Mouse (Mus musculus): Measurements from ENCODE around the gene Sntb2. TPM values are rescaled to one million over a fixed set of nuclear protein-coding genes. Genes with fewer than 3 reads are reported as not detected.

Sntb2 gene
- polyA plus RNA-seq, 1 experiment from 2014 or later, result 4.8 TPM

GRCm38 (mm10) chr8:106937081-106937800 lies 1.7 kb downstream of the Sntb2 start:
- peaks cover 32% of the 10 kb centered on the region for H3K27me3 ChIP-seq (replicated peaks; ENCODE audit: control insufficient read depth, insufficient read depth, low read length)
- ATAC-seq, result no peak

DNA sequence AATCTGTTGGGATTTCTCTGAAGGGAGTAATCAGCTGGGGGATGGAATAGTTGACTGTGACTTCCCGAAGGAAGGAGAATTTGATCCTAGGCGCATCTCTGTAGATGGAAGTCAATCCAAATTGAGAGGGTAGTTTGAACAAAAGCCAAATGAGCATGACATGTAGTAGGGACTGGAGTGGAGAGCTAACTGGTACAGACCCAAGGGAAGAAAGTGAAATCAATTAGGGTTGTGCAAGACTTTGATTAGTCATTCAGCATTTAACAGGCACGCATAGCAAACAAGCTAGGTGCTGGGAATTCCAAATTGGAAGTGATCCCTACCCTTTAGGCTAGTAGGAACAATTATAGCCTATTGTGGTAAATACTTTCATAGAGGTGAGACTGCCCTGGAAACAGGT lies 6.3 kb downstream of the Sntb2 start:
- 86% methylated on average over 3 of the region's 3 CpGs for WGBS
- H3K4me3 ChIP-seq (replicated peaks; ENCODE audit: low read length), result no peak overlapping the region
- no peak overlapping the region for H3K27ac ChIP-seq (ENCODE audit: low read length)
- ATAC-seq, result no peak
- H3K4me2 ChIP-seq (ENCODE audit: low read length), result no peak overlapping the region
- H3K4me1 ChIP-seq (replicated peaks; ENCODE audit: control insufficient read depth, insufficient read depth, low read length), result peaks cover 14% of the 10 kb centered on the region
- H3K27me3 ChIP-seq (replicated peaks; ENCODE audit: control insufficient read depth, insufficient read depth, low read length), result peaks cover 16% of the 10 kb centered on the region
- H3K9ac ChIP-seq (replicated peaks; ENCODE audit: low read depth, low read length), result no peak overlapping the region
- no peaks in the 10 kb centered on the region for H3K9me3 ChIP-seq (ENCODE audit: control insufficient read depth, low read length)
- H3K36me3 ChIP-seq (ENCODE audit: control insufficient read depth, insufficient read depth), result no peaks in the 10 kb centered on the region

More at GRCm38 (mm10) chr8:106937081-106937800, 1.7 kb downstream of the Sntb2 start:
- H3K9me3 ChIP-seq (ENCODE audit: control insufficient read depth, low read length), result no peaks in the 10 kb centered on the region
- no peaks in the 10 kb centered on the region for H3K36me3 ChIP-seq (ENCODE audit: control insufficient read depth, insufficient read depth)
- peak overlapping the region; percentile 90 for H3K4me2 ChIP-seq (ENCODE audit: low read length)
- H3K4me1 ChIP-seq (replicated peaks; ENCODE audit: control insufficient read depth, insufficient read depth, low read length), result peaks cover 16% of the 10 kb centered on the region
- H3K27ac ChIP-seq (ENCODE audit: low read length), result no peak overlapping the region
- H3K9ac ChIP-seq (replicated peaks; ENCODE audit: low read depth, low read length), result peak overlapping the region; percentile 84; the same call in 1 of the 2 replicates
- H3K4me3 ChIP-seq (replicated peaks; ENCODE audit: low read length), result peak overlapping the region; percentile 73
- WGBS, result 39% methylated on average over 14 of the region's 14 CpGs

GRCm38 (mm10) chr8:106943874-106944418 lies 8.4 kb downstream of the Sntb2 start:
- no peaks in the 10 kb centered on the region for H3K36me3 ChIP-seq (ENCODE audit: control insufficient read depth, insufficient read depth)
- H3K4me1 ChIP-seq (replicated peaks; ENCODE audit: control insufficient read depth, insufficient read depth, low read length), result peaks cover 4% of the 10 kb centered on the region; the same call in 1 of the 2 replicates
- no peaks in the 10 kb centered on the region for H3K9me3 ChIP-seq (ENCODE audit: control insufficient read depth, low read length)
- ATAC-seq, result no peak
- no peak overlapping the region for H3K9ac ChIP-seq (replicated peaks; ENCODE audit: low read depth, low read length)
- H3K27me3 ChIP-seq (replicated peaks; ENCODE audit: control insufficient read depth, insufficient read depth, low read length), result peaks cover 3% of the 10 kb centered on the region; the same call in 1 of the 2 replicates
- H3K4me3 ChIP-seq (replicated peaks; ENCODE audit: low read length), result no peak overlapping the region
- 90% methylated on average over 3 of the region's 3 CpGs for WGBS
- H3K27ac ChIP-seq (ENCODE audit: low read length), result no peak overlapping the region
- no peak overlapping the region for H3K4me2 ChIP-seq (ENCODE audit: low read length)

DNA sequence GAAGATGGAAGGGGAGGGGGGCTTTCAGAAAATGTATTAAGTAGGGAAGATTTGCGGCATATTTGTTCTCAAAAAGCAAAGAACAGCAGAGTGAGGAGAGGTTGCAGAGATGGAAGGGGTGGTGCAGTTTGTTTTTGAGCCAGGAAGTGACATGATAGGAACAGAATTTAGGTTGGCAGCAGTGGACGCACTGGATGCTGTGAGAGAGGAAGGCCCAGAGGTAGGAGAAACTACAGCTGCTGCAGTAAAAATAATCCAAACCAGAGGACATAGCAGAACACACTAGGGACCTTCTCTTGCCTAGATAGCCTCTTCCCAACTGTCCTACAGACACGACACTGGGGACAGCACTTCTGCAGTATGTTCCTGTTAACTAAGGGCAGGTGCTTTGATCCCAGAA lies 9.2 kb downstream of the Sntb2 start:
- 50% methylated on average over 3 of the region's 3 CpGs for WGBS
- H3K27ac ChIP-seq (ENCODE audit: low read length), result 0 out of 2 replicates have a peak overlapping the region, but pooled peaks have one; percentile 24
- ATAC-seq, result no peak
- H3K4me2 ChIP-seq (ENCODE audit: low read length), result no peak overlapping the region
- H3K4me1 ChIP-seq (replicated peaks; ENCODE audit: control insufficient read depth, insufficient read depth, low read length), result peaks cover 4% of the 10 kb centered on the region; the same call in 1 of the 2 replicates
- H3K9ac ChIP-seq (replicated peaks; ENCODE audit: low read depth, low read length), result no peak overlapping the region
- peaks cover 3% of the 10 kb centered on the region; the same call in 1 of the 2 replicates for H3K27me3 ChIP-seq (replicated peaks; ENCODE audit: control insufficient read depth, insufficient read depth, low read length)
- no peaks in the 10 kb centered on the region for H3K36me3 ChIP-seq (ENCODE audit: control insufficient read depth, insufficient read depth)
- H3K4me3 ChIP-seq (replicated peaks; ENCODE audit: low read length), result no peak overlapping the region
- no peaks in the 10 kb centered on the region for H3K9me3 ChIP-seq (ENCODE audit: control insufficient read depth, low read length)

- 89% methylated on average over 3 of the region's 3 CpGs for WGBS
- no peak overlapping the region for H3K9ac ChIP-seq (replicated peaks; ENCODE audit: low read depth, low read length)
- H3K27ac ChIP-seq (ENCODE audit: low read length), result no peak overlapping the region
- no peak overlapping the region for H3K4me3 ChIP-seq (replicated peaks; ENCODE audit: low read length)
- 0 out of 2 replicates have a peak, but pooled peaks cover 2% of the 10 kb centered on the region for H3K27me3 ChIP-seq (replicated peaks; ENCODE audit: control insufficient read depth, insufficient read depth, low read length)
- peaks cover 4% of the 10 kb centered on the region; the same call in 1 of the 2 replicates for H3K4me1 ChIP-seq (replicated peaks; ENCODE audit: control insufficient read depth, insufficient read depth, low read length)
- no peak overlapping the region for H3K4me2 ChIP-seq (ENCODE audit: low read length)
- no peak for ATAC-seq
- H3K9me3 ChIP-seq (ENCODE audit: control insufficient read depth, low read length), result no peaks in the 10 kb centered on the region
- no peaks in the 10 kb centered on the region for H3K36me3 ChIP-seq (ENCODE audit: control insufficient read depth, insufficient read depth)
Observed at GRCm38 (mm10) chr8:106948678-106949243, 13.2 kb downstream of the Sntb2 start.

DNA sequence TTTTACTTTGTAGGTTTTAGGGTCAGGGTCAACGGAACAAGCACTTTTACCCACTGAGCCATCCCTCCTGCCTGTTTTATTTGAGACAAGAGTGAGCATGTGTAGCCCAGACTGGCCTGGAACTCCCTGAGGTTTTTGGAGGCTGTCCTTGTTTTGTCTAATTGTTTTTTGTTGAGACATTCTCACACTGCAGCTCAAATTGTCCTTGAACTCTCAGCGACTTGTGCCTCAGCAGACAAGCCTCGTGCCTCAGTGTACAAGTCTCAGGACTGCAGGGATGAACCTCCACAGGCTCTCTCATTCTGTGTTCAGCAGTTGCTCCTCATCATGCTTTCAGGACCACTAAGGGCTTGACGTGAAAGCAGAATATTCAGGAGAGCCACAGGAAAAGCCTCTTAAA lies 16.2 kb downstream of the Sntb2 start:
- H3K4me3 ChIP-seq (replicated peaks; ENCODE audit: low read length), result no peak overlapping the region
- H3K27ac ChIP-seq (ENCODE audit: low read length), result no peak overlapping the region
- no peak overlapping the region for H3K4me2 ChIP-seq (ENCODE audit: low read length)
- H3K9ac ChIP-seq (replicated peaks; ENCODE audit: low read depth, low read length), result no peak overlapping the region
- no peaks in the 10 kb centered on the region for H3K36me3 ChIP-seq (ENCODE audit: control insufficient read depth, insufficient read depth)
- no peaks in the 10 kb centered on the region for H3K9me3 ChIP-seq (ENCODE audit: control insufficient read depth, low read length)
- H3K4me1 ChIP-seq (replicated peaks; ENCODE audit: control insufficient read depth, insufficient read depth, low read length), result no peaks in the 10 kb centered on the region
- 59% methylated on average over 4 of the region's 4 CpGs for WGBS
- H3K27me3 ChIP-seq (replicated peaks; ENCODE audit: control insufficient read depth, insufficient read depth, low read length), result 0 out of 2 replicates have a peak, but pooled peaks cover 2% of the 10 kb centered on the region
- ATAC-seq, result no peak

DNA sequence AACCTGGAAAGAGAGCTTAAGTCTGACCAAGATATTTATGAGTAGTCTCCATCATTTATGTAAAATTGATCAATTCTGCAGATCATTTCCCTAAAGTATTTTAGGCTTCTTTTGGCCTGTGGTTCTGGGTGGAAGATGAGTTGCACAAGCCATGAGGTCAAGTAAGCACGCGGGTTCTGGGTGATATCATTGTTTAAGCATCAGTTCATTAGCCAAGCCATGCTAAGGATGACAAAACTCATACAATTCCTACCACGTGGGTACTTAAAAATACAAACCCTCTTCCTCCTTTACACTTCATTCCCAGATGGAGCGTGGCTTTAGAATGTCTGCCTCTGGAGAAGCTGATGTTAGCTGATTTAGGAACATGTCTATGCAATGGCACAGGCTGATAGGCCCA lies 18.0 kb downstream of the Sntb2 start:
- Histone ChIP-seq H3K36me3 (ENCODE audit: control insufficient read depth, insufficient read depth) (no peaks in the 10 kb centered on the region), H3K27me3 (replicated peaks; ENCODE audit: control insufficient read depth, insufficient read depth, low read length) (0 out of 2 replicates have a peak, but pooled peaks cover 2% of the 10 kb centered on the region), H3K9ac (replicated peaks; ENCODE audit: low read depth, low read length) (no peak overlapping the region), H3K4me1 (replicated peaks; ENCODE audit: control insufficient read depth, insufficient read depth, low read length) (no peaks in the 10 kb centered on the region), H3K9me3 (ENCODE audit: control insufficient read depth, low read length) (no peaks in the 10 kb centered on the region), H3K4me2 (ENCODE audit: low read length) (no peak overlapping the region), H3K27ac (ENCODE audit: low read length) (no peak overlapping the region), H3K4me3 (replicated peaks; ENCODE audit: low read length) (no peak overlapping the region)
- 78% methylated on average over 4 of the region's 4 CpGs for WGBS
- ATAC-seq, result no peak

DNA sequence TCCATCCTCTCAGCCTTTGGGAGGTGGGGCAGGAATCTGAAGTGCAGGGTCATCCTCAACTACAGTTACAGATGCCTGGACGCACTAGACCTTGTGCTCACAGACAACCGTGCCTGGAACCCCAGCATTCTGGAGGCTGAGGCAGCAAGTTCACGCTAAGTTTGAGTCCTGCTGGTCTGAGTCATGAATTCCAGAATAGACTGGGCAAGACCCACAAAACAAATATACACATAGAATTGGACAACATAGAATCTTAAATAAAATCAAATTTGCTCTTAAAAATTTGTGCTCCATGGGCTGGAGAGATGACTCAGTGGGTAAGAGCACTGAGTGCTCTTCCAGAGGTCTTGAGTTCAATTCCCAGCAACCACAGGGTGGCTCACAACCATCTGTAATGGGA lies 21.5 kb downstream of the Sntb2 start:
- H3K9ac ChIP-seq (replicated peaks; ENCODE audit: low read depth, low read length), result no peak overlapping the region
- H3K9me3 ChIP-seq (ENCODE audit: control insufficient read depth, low read length), result no peaks in the 10 kb centered on the region
- no peak for ATAC-seq
- 94% methylated on average over 3 of the region's 3 CpGs for WGBS
- H3K4me3 ChIP-seq (replicated peaks; ENCODE audit: low read length), result no peak overlapping the region
- no peak overlapping the region for H3K27ac ChIP-seq (ENCODE audit: low read length)
- H3K27me3 ChIP-seq (replicated peaks; ENCODE audit: control insufficient read depth, insufficient read depth, low read length), result 0 out of 2 replicates have a peak, but pooled peaks cover 2% of the 10 kb centered on the region
- H3K4me1 ChIP-seq (replicated peaks; ENCODE audit: control insufficient read depth, insufficient read depth, low read length), result no peaks in the 10 kb centered on the region
- H3K4me2 ChIP-seq (ENCODE audit: low read length), result no peak overlapping the region
- H3K36me3 ChIP-seq (ENCODE audit: control insufficient read depth, insufficient read depth), result no peaks in the 10 kb centered on the region

GRCm38 (mm10) chr8:106958212-106958611 lies 22.7 kb downstream of the Sntb2 start:
- no peak overlapping the region for H3K4me2 ChIP-seq (ENCODE audit: low read length)
- ATAC-seq, result no peak
- no peaks in the 10 kb centered on the region for H3K4me1 ChIP-seq (replicated peaks; ENCODE audit: control insufficient read depth, insufficient read depth, low read length)
- no peak overlapping the region for H3K9ac ChIP-seq (replicated peaks; ENCODE audit: low read depth, low read length)
- H3K27me3 ChIP-seq (replicated peaks; ENCODE audit: control insufficient read depth, insufficient read depth, low read length), result 0 out of 2 replicates have a peak, but pooled peaks cover 2% of the 10 kb centered on the region
- WGBS, result 94% methylated on average over 3 of the region's 3 CpGs
- no peak overlapping the region for H3K27ac ChIP-seq (ENCODE audit: low read length)
- no peaks in the 10 kb centered on the region for H3K9me3 ChIP-seq (ENCODE audit: control insufficient read depth, low read length)
- no peak overlapping the region for H3K4me3 ChIP-seq (replicated peaks; ENCODE audit: low read length)
- H3K36me3 ChIP-seq (ENCODE audit: control insufficient read depth, insufficient read depth), result no peaks in the 10 kb centered on the region
